Mouse (Mus musculus) cerebellum, adult 2 months (tissue): Measurements from ENCODE around the gene Ccl8. TPM values are rescaled to one million over a fixed set of nuclear protein-coding genes. Genes with fewer than 3 reads are reported as not detected.

Source experiments
- DNase-seq, 2 experiments: peaks; one replicate each; pipeline ENCODE4 v3.0.0; 2021
- H3K27ac ChIP-seq: fragments of 200-500 bp; 2 replicates; pipeline ENCODE4 v1.5.1; 2012; ENCODE audit warnings: low read length, control low read depth, inconsistent platforms; ENCODE audit not compliant: insufficient read depth
- H3K27me3 ChIP-seq: fragments of 200-500 bp; 2 replicates; pipeline ENCODE4 v1.6.1; 2012; ENCODE audit warnings: inconsistent platforms, mild to moderate bottlenecking, low read length, moderate library complexity; ENCODE audit not compliant: control insufficient read depth, insufficient read depth
- H3K4me1 ChIP-seq: fragments of 200-500 bp; 2 replicates; pipeline ENCODE4 v1.6.1; 2011; ENCODE audit warnings: low read length; ENCODE audit not compliant: control insufficient read depth, insufficient read depth
- H3K4me3 ChIP-seq: fragments of 200-500 bp; replicated peaks from 2 replicates; pipeline ENCODE3; 2011; ENCODE audit warnings: mild to moderate bottlenecking, low read depth, low read length, control low read depth; ENCODE audit not compliant: insufficient read depth
- CTCF ChIP-seq: fragments of 200-500 bp; IDR thresholded peaks from 2 replicates; pipeline ENCODE4 v1.5.1; 2011; ENCODE audit warnings: low read depth, mild to moderate bottlenecking, control low read depth, low read length, moderate library complexity, borderline replicate concordance; ENCODE audit not compliant: insufficient read depth
- POLR2A ChIP-seq: fragments of 200-500 bp; IDR thresholded peaks from 2 replicates; pipeline ENCODE4 v1.6.1; 2011; ENCODE audit warnings: low read length, control low read depth, borderline replicate concordance; ENCODE audit not compliant: insufficient read depth
- WGBS: fragments of 180-500 bp; shearing (Covaris S2); methylation state at CpG from one replicate; pipeline ENCODE4 v1.1.7; 2018; 5-methylcytosine and 5-hydroxymethylcytosine counted together
- polyA plus RNA-seq: library from polyadenylated mRNA; depleted of rRNA; stranded (reverse); fragments of >200 nt; gene quantifications from 2 replicates; pipeline ENCODE4 v1.2.3, GENCODE M21; 2012; rRNA removed

Gene Ccl8
- polyA plus RNA-seq = not detected in 2 replicates

DNA sequence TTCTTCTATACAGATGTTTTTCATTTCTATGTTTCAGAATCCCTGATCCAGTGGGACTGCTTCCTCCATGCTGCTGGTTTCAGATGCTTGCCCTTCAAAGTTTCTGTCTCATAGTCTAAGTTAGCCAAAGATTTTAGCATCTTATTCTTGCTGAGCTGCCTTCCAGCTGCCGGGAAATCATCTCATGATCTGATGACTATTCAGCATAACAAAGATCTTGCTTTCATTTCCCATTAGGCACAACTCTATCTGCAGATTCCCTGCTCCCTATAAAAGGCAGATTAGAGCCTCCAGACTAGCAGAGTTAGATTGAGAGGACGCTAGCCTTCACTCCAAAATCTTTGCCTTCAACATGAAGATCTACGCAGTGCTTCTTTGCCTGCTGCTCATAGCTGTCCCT lies at the start of gene Ccl8:
Ccl8 (plus strand) TSS at position 301 of the 400 bp plus-strand sequence.
- no peak for DNase-seq
- H3K27ac ChIP-seq = no peak within 1 kb of the TSS
- 85% methylated on average over 3 of the region's 3 CpGs for WGBS
- H3K4me1 ChIP-seq = no peaks in the 10 kb centered on the region
- no peaks in the 10 kb centered on the region for H3K27me3 ChIP-seq
- no peak within 1 kb of the TSS for H3K4me3 ChIP-seq
- TF ChIP-seq CTCF = no peak
- TF ChIP-seq POLR2A = no peak

DNA sequence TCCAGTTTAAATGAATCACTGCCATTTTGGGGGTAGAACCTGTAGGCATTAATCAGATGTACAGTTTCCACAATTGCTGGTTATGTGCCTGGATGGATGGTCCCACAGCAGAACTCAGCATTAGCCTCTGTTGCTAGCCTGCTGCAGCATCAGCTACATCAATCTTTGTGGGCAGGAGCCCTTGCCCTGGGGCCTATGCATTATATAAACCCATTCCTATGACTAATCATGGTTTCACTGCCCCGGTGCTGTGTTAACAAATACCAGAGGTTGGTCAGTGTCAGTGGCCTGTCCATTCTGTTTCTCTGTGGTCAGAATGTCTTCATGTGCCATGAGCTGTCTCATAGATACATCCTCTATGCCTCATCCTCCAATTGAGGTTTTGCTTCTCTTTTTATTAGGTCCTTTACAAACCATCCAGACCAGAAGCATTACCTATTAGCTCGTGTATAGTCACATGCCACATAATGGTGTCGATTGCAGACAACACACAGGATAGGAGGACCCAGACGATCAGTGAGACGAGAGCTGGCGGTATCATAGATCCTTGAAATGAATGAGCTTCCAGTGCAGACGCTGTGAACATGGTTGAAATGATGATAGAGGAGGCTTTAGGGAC lies 47.9 kb upstream of the Ccl8 start:
- Histone ChIP-seq H3K4me1 (no peaks in the 10 kb centered on the region), H3K27me3 (no peaks in the 10 kb centered on the region), H3K4me3 (no peak overlapping the region), H3K27ac (no peak overlapping the region)
- DNase-seq = no peak
- TF ChIP-seq POLR2A (no peak), CTCF (no peak)
- 87% methylated on average over 7 of the region's 7 CpGs for WGBS

DNA sequence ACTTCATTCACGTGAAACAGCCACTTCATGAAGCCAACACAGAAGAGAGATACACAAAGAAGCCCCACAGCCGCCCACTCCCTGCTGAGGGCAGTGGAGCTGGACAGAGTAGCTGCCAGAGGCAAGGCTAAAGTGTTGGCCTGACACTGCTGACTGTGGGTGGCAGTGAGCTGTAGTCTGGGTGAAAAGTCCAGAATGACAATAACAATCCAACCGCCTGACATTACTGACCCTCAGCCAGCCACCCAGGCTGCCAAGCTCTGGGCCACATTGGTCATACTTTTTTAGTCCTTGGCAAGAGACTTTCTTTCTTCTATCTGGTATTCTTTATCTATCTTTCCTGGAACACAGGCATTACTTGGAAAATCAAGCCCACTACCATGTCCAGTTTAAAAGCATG lies 43.9 kb upstream of the Ccl8 start:
- no peaks in the 10 kb centered on the region for H3K27me3 ChIP-seq
- TF ChIP-seq POLR2A = no peak
- no peak for TF ChIP-seq CTCF
- peak in 1 of 2 experiments; percentile 4 for DNase-seq
- H3K27ac ChIP-seq = no peak overlapping the region
- 34% methylated on average over 3 of the region's 3 CpGs for WGBS
- no peaks in the 10 kb centered on the region for H3K4me1 ChIP-seq
- no peak overlapping the region for H3K4me3 ChIP-seq

DNA sequence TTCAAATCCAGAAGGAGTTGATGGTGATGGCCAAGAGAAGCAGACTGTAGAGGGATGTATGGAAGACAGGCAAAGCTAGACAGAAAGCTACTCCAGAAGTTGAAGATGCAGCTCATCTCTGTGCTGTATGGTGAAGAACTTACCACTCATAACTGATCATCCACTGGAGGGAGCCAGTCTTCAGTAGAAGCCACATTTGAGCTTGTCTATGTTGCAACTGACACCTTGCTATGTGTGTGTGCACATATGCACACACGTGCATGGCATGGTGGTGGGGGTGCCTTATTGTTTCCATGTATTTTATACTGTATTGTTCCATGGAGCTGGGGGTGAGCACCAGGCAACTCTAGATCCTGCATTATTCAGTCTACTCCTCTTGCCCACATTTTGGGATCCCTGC lies 42.6 kb upstream of the Ccl8 start:
- 94% methylated on average over 1 of the region's 1 CpGs for WGBS
- no peak for TF ChIP-seq POLR2A
- TF ChIP-seq CTCF = no peak

DNA sequence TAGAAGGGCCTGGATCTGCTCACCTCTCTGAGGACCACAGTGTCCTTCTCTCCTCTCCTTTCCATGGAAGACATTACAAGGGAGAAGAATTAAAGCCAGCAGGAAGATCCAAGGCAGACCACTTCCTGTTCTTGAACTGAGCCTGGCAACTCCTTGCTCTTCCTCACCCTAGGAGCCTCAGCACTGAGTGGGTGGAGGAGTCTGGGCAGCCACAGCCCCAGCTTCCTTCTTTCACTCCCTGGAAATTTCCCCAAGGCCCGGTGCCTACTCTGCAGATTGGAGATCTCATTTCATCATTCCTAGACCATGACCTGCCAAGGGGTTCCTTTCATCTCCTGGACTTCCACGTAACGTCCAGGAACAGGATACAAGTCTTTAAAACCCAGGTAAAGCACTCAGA lies 42.0 kb upstream of the Ccl8 start:
- no peak for TF ChIP-seq POLR2A
- TF ChIP-seq CTCF = no peak
- H3K4me1 ChIP-seq = no peaks in the 10 kb centered on the region
- no peak overlapping the region for H3K27ac ChIP-seq
- DNase-seq = no peak
- WGBS = 84% methylated on average over 3 of the region's 3 CpGs
- H3K4me3 ChIP-seq = no peak overlapping the region
- H3K27me3 ChIP-seq = no peaks in the 10 kb centered on the region

More for the DNA sequence above, 42.6 kb upstream of the Ccl8 start:
- no peak for DNase-seq
- Histone ChIP-seq H3K4me1 (no peaks in the 10 kb centered on the region), H3K27ac (no peak overlapping the region), H3K4me3 (no peak overlapping the region), H3K27me3 (no peaks in the 10 kb centered on the region)

DNA sequence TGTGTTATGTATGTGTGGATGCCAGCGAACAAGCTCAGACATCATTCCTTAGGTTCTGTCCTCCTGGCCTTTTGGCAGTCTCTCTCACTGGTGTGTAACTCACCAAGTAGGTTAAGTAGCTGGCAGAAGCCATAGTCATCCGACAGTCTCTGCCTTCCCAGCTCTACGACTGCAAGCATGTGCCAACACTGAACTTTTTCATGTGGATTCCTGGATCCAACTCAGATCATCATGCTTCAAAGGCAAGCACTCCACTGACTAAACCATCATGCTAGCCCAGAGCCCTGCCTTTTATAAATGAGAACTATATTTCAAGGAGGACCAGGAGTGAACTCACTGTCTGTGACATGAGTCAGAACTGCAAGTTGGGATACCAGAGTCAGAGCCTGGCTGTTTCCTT lies 41.3 kb upstream of the Ccl8 start:
- WGBS = 32% methylated on average over 3 of the region's 3 CpGs
- Histone ChIP-seq H3K27me3 (no peaks in the 10 kb centered on the region), H3K4me1 (no peaks in the 10 kb centered on the region), H3K4me3 (no peak overlapping the region), H3K27ac (no peak overlapping the region)
- TF ChIP-seq POLR2A (no peak), CTCF (no peak)
- DNase-seq = no peak

DNA sequence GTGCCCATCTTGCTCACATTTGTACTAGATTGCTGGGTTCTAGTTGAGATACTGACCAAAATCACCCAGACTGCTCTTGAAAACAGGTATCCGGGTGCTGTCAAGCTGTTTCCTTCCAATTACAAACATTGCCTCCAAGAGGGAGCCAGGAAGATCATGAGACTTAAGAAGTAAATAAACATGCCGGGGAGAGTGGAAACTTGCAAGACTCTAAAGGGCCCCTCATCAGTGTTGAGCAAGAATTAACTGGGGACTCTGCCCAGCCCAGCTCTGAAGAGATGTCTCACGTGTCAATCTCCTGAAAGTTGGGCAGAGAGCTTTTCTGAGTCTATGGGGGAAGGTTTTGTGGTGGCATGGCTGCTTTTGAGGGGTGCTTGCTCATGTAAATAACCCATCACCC lies 38.0 kb upstream of the Ccl8 start:
- TF ChIP-seq POLR2A = no peak
- no peak for TF ChIP-seq CTCF
- 81% methylated on average over 3 of the region's 3 CpGs for WGBS
- Histone ChIP-seq H3K4me1 (no peaks in the 10 kb centered on the region), H3K27me3 (no peaks in the 10 kb centered on the region), H3K27ac (no peak overlapping the region), H3K4me3 (no peak overlapping the region)
- no peak for DNase-seq

DNA sequence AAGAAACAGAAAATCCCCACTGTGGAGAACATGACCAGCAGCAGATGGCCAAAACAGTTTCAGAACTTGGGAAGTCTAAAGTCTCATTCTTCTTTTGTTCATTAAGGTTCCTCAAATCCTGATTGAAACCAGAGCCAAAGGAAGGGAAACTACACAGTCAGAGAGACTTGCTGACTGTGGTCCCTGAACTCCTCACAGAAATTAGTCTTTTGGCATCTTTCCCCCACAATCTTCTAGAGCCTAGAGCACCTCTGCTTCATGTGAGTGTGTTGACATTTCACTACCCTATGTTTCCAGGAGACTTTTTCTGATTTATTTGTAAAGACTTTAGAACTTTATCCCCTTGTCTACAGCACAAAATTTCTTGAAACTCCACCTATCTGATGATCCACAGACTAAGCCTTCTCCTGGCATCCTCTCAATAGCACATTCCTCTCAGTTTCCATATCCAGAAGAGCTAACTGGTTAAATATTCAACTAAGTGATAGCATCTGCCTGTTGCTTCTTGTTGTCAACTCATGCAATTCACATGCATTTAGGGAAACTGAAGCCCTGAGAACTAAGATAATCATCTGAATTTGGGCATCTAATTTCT lies 36.8 kb upstream of the Ccl8 start:
- no peaks in the 10 kb centered on the region for H3K4me1 ChIP-seq
- no peak for DNase-seq
- no peak for TF ChIP-seq CTCF
- TF ChIP-seq POLR2A = no peak
- H3K27ac ChIP-seq = no peak overlapping the region
- H3K4me3 ChIP-seq = no peak overlapping the region
- no peaks in the 10 kb centered on the region for H3K27me3 ChIP-seq

DNA sequence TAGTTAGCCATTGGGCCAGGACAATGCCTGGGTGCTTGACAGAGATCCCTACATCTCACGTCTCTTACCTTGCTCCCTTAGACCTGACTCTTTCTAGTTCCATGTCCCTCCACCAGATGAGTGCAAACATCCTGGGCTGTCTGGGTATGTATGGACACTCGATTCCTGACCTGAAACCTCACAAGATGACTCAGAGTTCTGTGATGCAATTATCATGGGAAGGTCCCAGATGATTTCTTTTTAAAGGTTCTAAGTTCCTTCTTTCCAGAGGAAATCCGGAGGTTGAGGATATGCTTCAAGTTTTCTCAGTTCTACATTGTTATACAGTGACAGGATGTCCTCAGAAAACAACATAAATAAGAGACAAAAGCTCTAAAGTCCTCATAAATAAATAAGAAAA lies 34.1 kb upstream of the Ccl8 start:
- DNase-seq = no peak
- Histone ChIP-seq H3K27me3 (no peaks in the 10 kb centered on the region), H3K4me3 (no peak overlapping the region), H3K27ac (no peak overlapping the region), H3K4me1 (no peaks in the 10 kb centered on the region)
- 74% methylated on average over 3 of the region's 3 CpGs for WGBS
- TF ChIP-seq CTCF = no peak
- TF ChIP-seq POLR2A = no peak
